Mouse (Mus musculus): ENCODE data around the gene G0s2. TPM values are rescaled to one million over a fixed set of nuclear protein-coding genes. Genes with fewer than 3 reads are reported as not detected.

The G0s2 gene
- polyA plus RNA-seq, 1 experiment from 2014 or later = 180 TPM

DNA sequence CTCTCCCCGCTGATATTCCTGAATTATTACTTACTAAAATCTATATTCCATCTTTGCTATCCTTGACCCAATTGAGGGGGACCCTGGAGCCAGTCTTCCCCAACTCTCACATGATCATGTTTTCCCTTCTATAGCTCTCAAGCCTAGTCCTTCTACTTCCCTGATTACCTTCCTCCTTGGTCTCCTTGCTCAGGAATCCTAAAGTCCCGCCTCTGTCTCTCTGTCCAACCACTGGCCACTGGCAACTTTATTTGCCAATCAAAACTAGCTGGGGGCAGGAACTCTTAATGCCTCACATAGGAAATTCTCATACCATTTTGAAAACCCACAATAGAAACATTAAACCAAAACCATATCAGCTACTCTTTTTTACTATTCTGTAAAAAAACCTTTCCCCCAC lies 8.3 kb upstream of the G0s2 start:
- Histone ChIP-seq H3K27ac (ENCODE audit: low read length) (no peak overlapping the region), H3K36me3 (ENCODE audit: control insufficient read depth, insufficient read depth) (no peaks in the 10 kb centered on the region), H3K27me3 (ENCODE audit: control insufficient read depth, insufficient read depth, low read depth, low read length) (no peaks in the 10 kb centered on the region), H3K4me3 (ENCODE audit: low read depth, low read length) (no peak overlapping the region), H3K4me1 (ENCODE audit: control insufficient read depth, low read depth, low read length) (no peaks in the 10 kb centered on the region; the same call in none of the 2 replicates), H3K9me3 (replicated peaks; ENCODE audit: control insufficient read depth, low read length) (no peaks in the 10 kb centered on the region), H3K9ac (ENCODE audit: low read depth, low read length) (no peak overlapping the region), H3K4me2 (ENCODE audit: low read depth, low read length) (no peak overlapping the region)
- no peak for ATAC-seq (ENCODE audit: low read depth)
- 55% methylated on average over 2 of the region's 2 CpGs for WGBS (ENCODE audit: insufficient replicate concordance)

DNA sequence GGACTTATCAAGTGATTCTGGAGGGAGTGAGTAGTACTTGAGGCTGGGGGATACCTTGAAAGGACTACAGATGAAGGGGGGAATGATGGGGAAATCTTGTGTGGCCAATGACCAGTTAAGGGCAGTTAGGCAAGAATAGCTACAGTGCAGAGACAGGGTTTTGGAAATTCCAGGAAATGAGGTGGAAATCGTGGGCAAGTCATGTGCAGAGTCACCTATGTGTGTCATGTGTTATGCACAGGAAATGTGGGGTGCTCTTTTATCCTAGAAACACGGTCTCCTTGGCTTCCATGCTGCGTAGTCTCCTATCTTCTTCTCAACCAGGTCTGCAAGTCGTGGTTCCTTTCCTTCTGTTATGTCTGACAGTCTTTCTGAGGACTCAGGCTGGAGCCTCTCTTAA lies 6.5 kb upstream of the G0s2 start:
- peaks cover 6% of the 10 kb centered on the region for H3K4me1 ChIP-seq (ENCODE audit: control insufficient read depth, low read depth, low read length)
- no peak overlapping the region for H3K4me2 ChIP-seq (ENCODE audit: low read depth, low read length)
- no peak for ATAC-seq (ENCODE audit: low read depth)
- H3K27ac ChIP-seq (ENCODE audit: low read length) = no peak overlapping the region
- H3K9ac ChIP-seq (ENCODE audit: low read depth, low read length) = no peak overlapping the region
- WGBS (ENCODE audit: insufficient replicate concordance) = 43% methylated on average over 4 of the region's 4 CpGs
- H3K4me3 ChIP-seq (ENCODE audit: low read depth, low read length) = no peak overlapping the region
- H3K9me3 ChIP-seq (replicated peaks; ENCODE audit: control insufficient read depth, low read length) = no peaks in the 10 kb centered on the region
- H3K27me3 ChIP-seq (ENCODE audit: control insufficient read depth, insufficient read depth, low read depth, low read length) = no peaks in the 10 kb centered on the region
- H3K36me3 ChIP-seq (ENCODE audit: control insufficient read depth, insufficient read depth) = no peaks in the 10 kb centered on the region

GRCm38 (mm10) chr1:193278414-193279045 lies 5.5 kb upstream of the G0s2 start:
- ATAC-seq (ENCODE audit: low read depth) = no peak

GRCm38 (mm10) chr1:193274407-193275071 lies 1.5 kb upstream of the G0s2 start:
- H3K4me2 ChIP-seq (ENCODE audit: low read depth, low read length) = peak overlapping the region; percentile 15
- ATAC-seq (ENCODE audit: low read depth) = peak; percentile 31; the same call in 1 of the 2 replicates
- no peak overlapping the region for H3K9ac ChIP-seq (ENCODE audit: low read depth, low read length)

More at GRCm38 (mm10) chr1:193278414-193279045, 5.5 kb upstream of the G0s2 start:
- Histone ChIP-seq H3K27ac (ENCODE audit: low read length) (no peak overlapping the region), H3K4me1 (ENCODE audit: control insufficient read depth, low read depth, low read length) (peaks cover 6% of the 10 kb centered on the region), H3K4me2 (ENCODE audit: low read depth, low read length) (no peak overlapping the region), H3K4me3 (ENCODE audit: low read depth, low read length) (no peak overlapping the region), H3K27me3 (ENCODE audit: control insufficient read depth, insufficient read depth, low read depth, low read length) (no peaks in the 10 kb centered on the region), H3K9me3 (replicated peaks; ENCODE audit: control insufficient read depth, low read length) (no peaks in the 10 kb centered on the region), H3K9ac (ENCODE audit: low read depth, low read length) (no peak overlapping the region), H3K36me3 (ENCODE audit: control insufficient read depth, insufficient read depth) (no peaks in the 10 kb centered on the region)
- WGBS (ENCODE audit: insufficient replicate concordance) = 34% methylated on average over 6 of the region's 6 CpGs

GRCm38 (mm10) chr1:193272137-193272915 lies 691 bp downstream of the G0s2 start:
- H3K4me3 ChIP-seq (ENCODE audit: low read depth, low read length) = peak overlapping the region; percentile 63
- peak overlapping the region; percentile 52 for H3K4me2 ChIP-seq (ENCODE audit: low read depth, low read length)
- H3K27me3 ChIP-seq (ENCODE audit: control insufficient read depth, insufficient read depth, low read depth, low read length) = no peaks in the 10 kb centered on the region
- peak overlapping the region; percentile 64 for H3K9ac ChIP-seq (ENCODE audit: low read depth, low read length)
- no peaks in the 10 kb centered on the region for H3K9me3 ChIP-seq (replicated peaks; ENCODE audit: control insufficient read depth, low read length)
- H3K27ac ChIP-seq (ENCODE audit: low read length) = peak overlapping the region; percentile 83
- WGBS (ENCODE audit: insufficient replicate concordance) = 29% methylated on average over 24 of the region's 24 CpGs
- peaks cover 6% of the 10 kb centered on the region for H3K4me1 ChIP-seq (ENCODE audit: control insufficient read depth, low read depth, low read length)
- H3K36me3 ChIP-seq (ENCODE audit: control insufficient read depth, insufficient read depth) = no peaks in the 10 kb centered on the region
- ATAC-seq (ENCODE audit: low read depth) = peak; percentile 7

More at GRCm38 (mm10) chr1:193274407-193275071, 1.5 kb upstream of the G0s2 start:
- no peaks in the 10 kb centered on the region for H3K9me3 ChIP-seq (replicated peaks; ENCODE audit: control insufficient read depth, low read length)
- H3K4me3 ChIP-seq (ENCODE audit: low read depth, low read length) = no peak overlapping the region
- WGBS (ENCODE audit: insufficient replicate concordance) = 49% methylated on average over 8 of the region's 8 CpGs
- H3K27me3 ChIP-seq (ENCODE audit: control insufficient read depth, insufficient read depth, low read depth, low read length) = no peaks in the 10 kb centered on the region
- H3K4me1 ChIP-seq (ENCODE audit: control insufficient read depth, low read depth, low read length) = peaks cover 6% of the 10 kb centered on the region
- no peaks in the 10 kb centered on the region for H3K36me3 ChIP-seq (ENCODE audit: control insufficient read depth, insufficient read depth)
- H3K27ac ChIP-seq (ENCODE audit: low read length) = peak overlapping the region; percentile 76

DNA sequence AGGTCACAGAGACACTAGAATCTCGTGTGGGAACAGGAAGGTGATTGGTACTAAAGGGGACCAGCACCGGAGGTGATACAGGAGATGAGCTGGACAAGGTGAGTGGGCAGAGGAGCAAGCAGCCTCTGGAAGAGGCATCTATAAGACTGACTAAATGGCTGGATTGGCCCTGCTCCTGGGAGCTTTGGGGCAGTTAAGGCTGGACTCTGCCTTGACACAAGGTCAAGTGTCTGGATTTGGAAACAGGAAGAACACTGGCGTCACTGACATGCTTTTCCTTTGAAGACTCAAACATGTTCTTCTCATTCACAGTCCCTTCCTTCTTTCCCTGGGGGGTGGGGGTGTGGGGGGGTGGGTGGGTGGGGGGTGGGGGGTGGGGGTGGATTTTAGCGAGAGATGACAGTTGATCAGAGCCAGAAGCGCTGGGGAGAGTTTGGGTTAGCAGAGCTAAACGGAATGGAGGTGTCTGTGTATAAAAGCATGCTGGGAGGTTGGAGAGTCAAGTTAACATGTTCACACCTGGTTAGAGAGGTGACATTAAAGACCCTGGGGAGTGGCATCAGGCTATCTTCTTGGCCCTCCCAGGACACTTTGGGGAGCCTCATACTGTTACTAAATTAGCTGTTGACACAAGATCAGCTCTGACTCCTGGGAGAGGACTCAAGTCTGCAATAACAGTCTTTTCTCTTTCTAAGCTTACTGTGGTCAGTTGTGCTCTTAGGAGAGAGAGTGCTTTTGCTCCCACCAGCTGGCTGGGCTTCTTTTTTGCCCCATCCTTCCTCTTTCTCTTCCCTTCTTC lies 1.9 kb downstream of the G0s2 start:
- Histone ChIP-seq H3K27me3 (ENCODE audit: control insufficient read depth, insufficient read depth, low read depth, low read length) (no peaks in the 10 kb centered on the region), H3K27ac (ENCODE audit: low read length) (peak overlapping the region; percentile 15; the same call in 1 of the 2 replicates), H3K9ac (ENCODE audit: low read depth, low read length) (no peak overlapping the region), H3K4me2 (ENCODE audit: low read depth, low read length) (peak overlapping the region; percentile 52), H3K4me3 (ENCODE audit: low read depth, low read length) (peak overlapping the region; percentile 63), H3K36me3 (ENCODE audit: control insufficient read depth, insufficient read depth) (no peaks in the 10 kb centered on the region), H3K9me3 (replicated peaks; ENCODE audit: control insufficient read depth, low read length) (no peaks in the 10 kb centered on the region), H3K4me1 (ENCODE audit: control insufficient read depth, low read depth, low read length) (peaks cover 6% of the 10 kb centered on the region)
- 21% methylated on average over 6 of the region's 6 CpGs for WGBS (ENCODE audit: insufficient replicate concordance)
- ATAC-seq (ENCODE audit: low read depth) = no peak

- H3K27ac ChIP-seq (ENCODE audit: low read length) = no peak overlapping the region
- H3K4me3 ChIP-seq (ENCODE audit: low read depth, low read length) = no peak overlapping the region
- H3K9me3 ChIP-seq (replicated peaks; ENCODE audit: control insufficient read depth, low read length) = no peaks in the 10 kb centered on the region
- no peaks in the 10 kb centered on the region for H3K27me3 ChIP-seq (ENCODE audit: control insufficient read depth, insufficient read depth, low read depth, low read length)
- H3K9ac ChIP-seq (ENCODE audit: low read depth, low read length) = no peak overlapping the region
- H3K36me3 ChIP-seq (ENCODE audit: control insufficient read depth, insufficient read depth) = no peaks in the 10 kb centered on the region
- no peak overlapping the region for H3K4me2 ChIP-seq (ENCODE audit: low read depth, low read length)
- ATAC-seq (ENCODE audit: low read depth) = no peak
- no peaks in the 10 kb centered on the region for H3K4me1 ChIP-seq (ENCODE audit: control insufficient read depth, low read depth, low read length)
Observed at GRCm38 (mm10) chr1:193265734-193266133, 7.3 kb downstream of the G0s2 start.

DNA sequence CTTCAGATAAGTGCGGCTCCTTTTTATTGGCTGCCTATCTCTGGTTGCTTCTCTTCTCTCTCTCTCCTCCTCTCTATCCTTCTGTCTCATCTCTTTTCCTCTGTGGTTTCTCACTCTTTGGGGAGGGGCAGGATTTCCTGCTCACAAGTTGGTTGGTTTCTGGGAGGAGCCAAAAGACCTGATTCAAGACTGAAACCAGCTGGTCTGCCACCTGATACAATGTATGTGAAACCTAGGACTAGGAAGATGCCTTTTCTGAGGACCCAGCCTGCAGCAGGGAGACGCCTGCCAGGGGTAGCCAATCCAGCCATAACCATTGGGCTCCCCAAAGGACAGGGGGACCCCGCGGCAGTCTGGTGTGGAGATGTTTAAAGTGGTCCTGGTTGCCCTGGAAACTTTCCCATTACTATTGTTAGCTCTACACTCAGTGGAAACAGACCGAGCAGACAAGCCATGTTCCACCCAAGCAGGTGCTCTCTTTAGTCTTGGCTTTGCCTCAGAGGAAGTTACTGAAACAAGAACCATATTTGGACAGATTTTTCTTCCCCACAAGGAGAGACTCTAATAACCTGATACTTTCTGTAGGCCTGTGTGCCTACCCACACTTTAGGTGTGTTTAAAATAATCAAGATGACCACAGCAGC lies 8.9 kb downstream of the G0s2 start, which contains the start of gene Hsd11b1:
Gene Hsd11b1 (minus strand): TSS at position 121 of the 644 bp plus-strand sequence.
- no peak for ATAC-seq (ENCODE audit: low read depth)
- Histone ChIP-seq H3K27me3 (ENCODE audit: control insufficient read depth, insufficient read depth, low read depth, low read length) (no peaks in the 10 kb centered on the region), H3K27ac (ENCODE audit: low read length) (no peak within 1 kb of the TSS), H3K4me2 (ENCODE audit: low read depth, low read length) (no peak within 1 kb of the TSS), H3K9ac (ENCODE audit: low read depth, low read length) (no peak within 1 kb of the TSS), H3K9me3 (replicated peaks; ENCODE audit: control insufficient read depth, low read length) (no peaks in the 10 kb centered on the region), H3K4me3 (ENCODE audit: low read depth, low read length) (no peak within 1 kb of the TSS), H3K4me1 (ENCODE audit: control insufficient read depth, low read depth, low read length) (no peaks in the 10 kb centered on the region), H3K36me3 (ENCODE audit: control insufficient read depth, insufficient read depth) (no peaks in the 10 kb centered on the region)
- 24% methylated on average over 5 of the region's 5 CpGs for WGBS (ENCODE audit: insufficient replicate concordance)

Measured in liver, embryonic 16.5 days (tissue).